Mouse (Mus musculus) layer of hippocampus, adult 2 months (tissue): ENCODE results near the gene Cnnm1. TPM values are rescaled to one million over a fixed set of nuclear protein-coding genes. Genes with fewer than 3 reads are reported as not detected.

Experiments used
- DNase-seq, 2 experiments: peaks; one replicate each; pipeline ENCODE4 v3.0.0; 2022; ENCODE audit warnings: low spot score in 2 of 2
- H3K27ac ChIP-seq: fragments of 200-600 bp; 2 replicates; pipeline ENCODE4 v1.8.1; 2022
- H3K4me3 ChIP-seq: fragments of 200-600 bp; 2 replicates; pipeline ENCODE4 v1.8.1; 2022; ENCODE audit warnings: mild to moderate bottlenecking
- CTCF ChIP-seq: fragments of 200-600 bp; conservative IDR thresholded peaks from 2 replicates; pipeline ENCODE4 v1.8.1; 2022; ENCODE audit warnings: antibody characterized with exemption, mild to moderate bottlenecking, moderate library complexity
- long read RNA-seq, 2 experiments: library from polyadenylated mRNA; stranded (forward); transcript quantifications; one replicate each; pipeline ENCODE4 v2.0.0; 2021; ENCODE audit warnings: borderline mapping rate in 2 of 2
- total RNA-seq, 2 experiments: library from RNA; stranded (reverse); gene quantifications; 2 replicates each; pipeline ENCODE4 v1.2.3; 2021

Gene Cnnm1
- total RNA-seq: 100 to 1,000 TPM; 113 to 115 TPM
- long read RNA-seq, experiment 1, full-length matches to known transcripts: 57 of 97 reads
- long read RNA-seq, experiment 1, partial matches to known transcripts: 12 of 97 reads
- long read RNA-seq, experiment 1, other reads (novel, unspliced or antisense): 28 of 97 reads
- long read RNA-seq, experiment 2, full-length matches to known transcripts: 90 of 124 reads
- long read RNA-seq, experiment 2, partial matches to known transcripts: 13 of 124 reads
- long read RNA-seq, experiment 2, other reads (novel, unspliced or antisense): 21 of 124 reads

DNA sequence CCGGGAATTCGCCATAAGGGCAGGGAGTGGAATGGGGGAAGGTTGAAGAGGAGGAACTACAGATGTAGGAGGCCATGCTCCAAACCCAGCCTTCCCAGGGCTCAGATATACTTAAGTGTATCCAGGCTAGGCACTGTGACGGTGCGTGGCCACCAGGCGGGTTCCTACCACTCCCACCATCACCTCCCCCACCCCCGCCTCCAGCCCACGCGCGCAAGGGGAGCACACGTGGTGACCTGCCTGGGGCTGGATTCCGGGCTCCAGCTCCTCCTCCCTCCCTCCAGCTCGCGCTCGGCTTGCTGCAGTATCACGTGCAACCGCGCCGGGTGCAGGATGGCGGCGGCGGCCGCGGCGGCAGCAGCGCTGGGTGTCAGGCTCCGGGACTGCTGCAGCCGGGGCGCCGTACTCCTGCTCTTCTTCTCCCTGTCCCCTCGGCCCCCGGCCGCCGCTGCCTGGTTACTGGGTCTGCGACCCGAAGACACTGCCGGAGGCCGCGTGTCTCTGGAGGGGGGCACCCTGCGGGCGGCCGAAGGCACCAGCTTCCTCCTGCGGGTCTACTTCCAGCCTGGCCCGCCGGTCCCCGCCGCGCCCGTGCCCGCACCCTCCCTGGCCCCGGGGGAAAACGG, at the start of gene Cnnm1:
Gene Cnnm1, plus strand, starts transcription at position 325 of the 626 bp plus-strand sequence.
- Histone ChIP-seq H3K27ac (peak within 1 kb of the TSS; percentile 98), H3K4me3 (peak within 1 kb of the TSS; percentile 82)
- TF ChIP-seq CTCF: peak; percentile 44
- peak; percentile 74 to 78 for DNase-seq

DNA sequence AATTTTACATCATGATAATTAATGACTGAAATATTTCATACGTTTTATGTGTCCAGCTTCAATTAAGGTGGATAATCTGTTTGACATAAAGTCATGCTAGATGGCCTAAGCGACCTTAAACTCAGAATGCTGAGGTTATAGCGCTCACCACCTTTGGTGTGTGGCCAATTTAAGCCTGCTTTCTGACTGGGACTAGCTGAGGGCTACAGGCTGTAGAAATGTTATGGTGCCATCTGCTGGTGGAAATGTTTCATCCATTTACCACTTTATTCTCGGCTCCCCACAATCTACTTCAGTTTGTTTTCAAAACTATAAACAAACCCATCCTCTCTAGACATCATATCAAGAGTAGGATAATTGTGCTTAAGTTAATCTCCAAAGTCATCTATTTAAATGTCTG, 43.9 kb upstream of the Cnnm1 start:
- H3K4me3 ChIP-seq: no peak overlapping the region
- DNase-seq: peak; percentile 39 to 66
- peak; percentile 91 for TF ChIP-seq CTCF
- no peak overlapping the region for H3K27ac ChIP-seq

DNA sequence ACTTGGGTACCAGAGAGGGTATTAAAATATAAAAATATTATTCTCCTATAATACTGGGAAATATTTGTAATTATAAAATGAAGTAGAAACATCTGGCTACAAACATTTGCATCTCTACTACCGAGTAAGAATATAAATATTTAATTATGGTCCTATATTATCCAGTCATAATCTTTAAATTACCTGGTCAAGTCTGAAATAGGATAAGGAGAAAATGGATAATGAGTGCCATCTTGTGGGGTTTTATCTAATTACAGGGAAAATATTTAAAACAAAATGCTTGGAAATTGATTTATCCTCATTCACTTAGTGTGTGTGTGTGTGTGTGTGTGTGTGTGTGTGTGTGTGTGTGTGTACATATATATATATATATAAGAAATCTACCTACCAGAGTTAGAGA, 33.1 kb upstream of the Cnnm1 start:
- no peak for DNase-seq
- H3K27ac ChIP-seq: no peak overlapping the region
- TF ChIP-seq CTCF: peak; percentile 67
- H3K4me3 ChIP-seq: no peak overlapping the region

DNA sequence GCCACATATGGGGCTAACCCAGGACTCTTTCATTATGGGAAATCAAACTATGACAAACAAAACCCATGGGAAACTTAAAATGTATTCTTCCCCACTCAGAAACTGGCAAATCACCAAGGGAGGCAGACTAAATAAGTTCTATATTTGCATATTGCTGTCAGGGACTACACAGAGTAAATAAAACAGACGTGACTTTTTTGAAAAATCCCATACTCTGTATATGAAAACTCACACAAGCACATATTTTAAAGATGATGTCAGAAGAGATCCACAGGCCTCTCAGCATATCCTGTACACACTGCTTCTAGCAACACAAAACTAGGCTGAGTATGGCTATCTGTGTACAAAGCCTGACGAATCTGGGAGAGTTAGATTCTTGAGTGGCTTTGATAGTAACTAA, 24.7 kb upstream of the Cnnm1 start:
- Histone ChIP-seq H3K4me3 (no peak overlapping the region), H3K27ac (no peak overlapping the region)
- TF ChIP-seq CTCF: no peak
- no peak for DNase-seq

DNA sequence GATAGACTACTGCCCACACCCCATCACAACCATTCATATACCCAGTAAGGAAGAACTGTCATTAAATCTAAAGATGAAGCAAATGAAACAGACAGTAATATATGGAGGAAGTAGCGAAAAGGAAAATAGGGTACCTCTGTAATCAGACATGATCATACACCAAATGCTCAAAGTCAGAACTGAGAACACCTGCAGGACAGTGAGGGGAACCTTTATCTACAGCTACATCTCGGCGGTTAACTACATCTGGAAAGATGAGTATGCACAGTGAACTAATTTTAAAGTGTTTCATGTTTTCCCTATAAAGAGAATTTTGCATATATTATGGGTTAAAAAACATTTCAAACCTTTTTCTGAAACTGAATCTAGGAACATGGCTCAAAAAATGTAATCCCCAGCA, 19.7 kb upstream of the Cnnm1 start:
- Histone ChIP-seq H3K27ac (no peak overlapping the region), H3K4me3 (no peak overlapping the region)
- no peak for TF ChIP-seq CTCF
- DNase-seq: no peak

- no peak overlapping the region for H3K4me3 ChIP-seq
- no peak overlapping the region for H3K27ac ChIP-seq
- peak; percentile 39 for TF ChIP-seq CTCF
- DNase-seq: no peak
Measured at GRCm38 (mm10) chr19:43424082-43424481, 16.2 kb upstream of the Cnnm1 start.

- no peak for TF ChIP-seq CTCF
- no peak overlapping the region for H3K27ac ChIP-seq
- DNase-seq: no peak
- H3K4me3 ChIP-seq: no peak overlapping the region
Measured at GRCm38 (mm10) chr19:43427446-43428224, 12.6 kb upstream of the Cnnm1 start.

- no peak overlapping the region for H3K27ac ChIP-seq
- TF ChIP-seq CTCF: no peak
- H3K4me3 ChIP-seq: no peak overlapping the region
- no peak for DNase-seq
Measured at GRCm38 (mm10) chr19:43439246-43439645, 990 bp upstream of the Cnnm1 start.

- Histone ChIP-seq H3K4me3 (peak overlapping the region; percentile 82), H3K27ac (peak overlapping the region; percentile 98)
- TF ChIP-seq CTCF: no peak
- DNase-seq: peak in 1 of 2 experiments; percentile 44
Measured at GRCm38 (mm10) chr19:43440768-43441660, 778 bp downstream of the Cnnm1 start.

DNA sequence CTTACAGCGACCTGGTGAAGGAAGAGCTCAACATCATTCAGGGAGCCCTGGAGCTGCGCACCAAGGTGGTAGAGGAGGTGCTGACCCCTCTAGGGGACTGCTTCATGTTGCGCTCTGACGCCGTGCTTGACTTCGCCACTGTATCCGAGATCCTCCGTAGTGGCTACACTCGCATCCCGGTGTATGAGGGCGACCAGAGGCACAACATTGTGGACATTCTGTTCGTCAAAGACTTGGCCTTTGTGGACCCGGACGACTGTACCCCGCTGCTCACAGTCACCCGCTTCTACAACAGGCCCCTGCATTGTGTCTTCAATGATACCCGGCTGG, 1.4 kb downstream of the Cnnm1 start:
- peak overlapping the region; percentile 98 for H3K27ac ChIP-seq
- TF ChIP-seq CTCF: no peak
- H3K4me3 ChIP-seq: peak overlapping the region; percentile 82
- DNase-seq: no peak

DNA sequence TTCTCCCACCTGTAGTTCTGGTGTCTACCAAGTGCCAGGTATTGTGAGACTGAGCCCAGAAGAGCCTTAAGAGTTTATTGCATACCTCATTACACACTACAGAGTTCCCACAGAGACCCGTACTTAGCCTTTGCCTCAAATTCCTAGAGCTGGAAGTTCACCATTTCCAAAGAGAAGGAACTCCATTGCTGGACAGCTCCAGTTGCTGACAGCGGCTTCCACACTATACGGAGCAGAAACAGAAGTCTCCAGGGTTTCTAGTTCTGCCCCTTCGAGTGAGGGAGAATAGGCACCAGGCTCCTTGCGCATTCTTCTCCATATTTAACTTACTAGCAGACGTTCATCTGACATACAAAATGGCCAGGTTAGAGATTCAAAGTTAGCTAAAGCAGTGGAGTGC, 2.0 kb downstream of the Cnnm1 start:
- peak overlapping the region; percentile 98; the same call in 1 of the 2 replicates for H3K27ac ChIP-seq
- no peak for TF ChIP-seq CTCF
- DNase-seq: no peak
- peak overlapping the region; percentile 82 for H3K4me3 ChIP-seq

DNA sequence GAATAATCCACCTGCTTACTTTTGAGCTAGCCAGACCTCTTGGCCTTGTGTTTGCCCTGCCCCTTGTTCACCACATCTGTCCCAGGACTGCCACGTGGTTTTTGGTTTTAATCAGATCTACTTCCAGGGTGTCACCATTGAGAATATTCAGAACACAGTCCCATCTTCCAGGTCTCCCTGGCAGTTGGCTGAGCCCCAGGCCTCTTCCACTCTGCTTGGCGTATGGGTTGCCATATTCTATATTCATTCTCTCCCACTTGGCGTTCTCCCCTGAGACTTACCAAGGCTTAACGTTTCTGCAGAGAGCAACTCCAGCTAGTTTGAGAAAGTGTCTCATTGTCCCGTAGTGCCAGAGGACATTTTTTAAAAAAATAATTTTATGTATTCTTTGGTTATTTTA, 2.7 kb downstream of the Cnnm1 start:
- no peak for TF ChIP-seq CTCF
- H3K4me3 ChIP-seq: peak overlapping the region; percentile 82
- no peak overlapping the region for H3K27ac ChIP-seq

DNA sequence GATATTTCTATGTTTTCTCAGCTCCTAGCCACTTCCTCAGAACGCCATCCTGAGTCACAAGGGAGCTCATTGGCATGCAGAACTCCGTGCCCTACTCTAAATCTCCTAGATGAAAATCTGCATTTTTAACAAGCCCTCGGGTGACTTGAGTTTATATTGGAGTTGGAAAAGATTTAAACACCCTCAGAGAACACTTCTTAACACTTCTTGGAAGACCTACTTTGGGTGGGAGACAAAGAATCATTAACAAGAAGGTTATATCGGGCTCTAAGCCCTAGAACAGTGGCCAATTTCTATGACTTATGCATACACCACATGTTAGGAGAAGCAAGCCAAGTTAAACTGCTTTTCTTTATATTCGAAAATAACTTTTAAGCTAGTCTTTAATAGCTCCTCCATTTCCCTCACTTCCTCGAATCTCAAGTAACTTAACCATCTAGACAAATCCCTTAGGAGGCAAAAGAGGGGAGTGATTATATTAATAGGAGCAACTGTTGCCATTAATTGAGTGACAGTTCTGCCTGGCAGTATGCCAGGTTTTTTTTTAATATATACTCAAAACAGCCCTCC, 4.5 kb downstream of the Cnnm1 start:
- no peak for TF ChIP-seq CTCF
- DNase-seq: no peak
- no peak overlapping the region for H3K27ac ChIP-seq
- peak overlapping the region; percentile 26 for H3K4me3 ChIP-seq

More for the DNA sequence above, 2.7 kb downstream of the Cnnm1 start:
- no peak for DNase-seq
